Comparison of ENCODE assay signal across 11 mouse cellular contexts in genomic region chr16:93818691-93819324, GRCm38 (mm10). TPM values are rescaled to one million over a fixed set of nuclear protein-coding genes. Genes with fewer than 3 reads are reported as not detected.
A peak's percentile ranks its signal among the peaks of the same experiment; 100 is the strongest.
DNase-seq lines count a peak whose midpoint lies in the region; ATAC-seq and TF ChIP-seq lines count a peak whose summit lies in the region.
"Had no signal": no experiment of that assay in that cellular context is flagged by ENCODE, and none has a peak within 500 bp of the region (broad histone marks: within the 10 kb centered on the region; RNA-seq: fewer than 3 reads in every experiment).

No protein-coding gene starts in this region.

- TF ChIP-seq CTCF in spleen, adult 2 months (IDR thresholded peaks at IDR 0.05; ENCODE audit: extremely low read depth, insufficient read depth, insufficient read length, insufficient replicate concordance), result no peak
- TF ChIP-seq CTCF in forebrain, postnatal 0 days (IDR thresholded peaks at IDR 0.05; ENCODE audit: low read depth), result no peak

- no peak for DNase-seq in spleen, adult 2 months (ENCODE audit: low read depth in 1 of 2, low spot score in 2 of 2)
- no peak for DNase-seq in spleen, adult 12 weeks (ENCODE audit: low spot score)
- peak; percentile 42 for DNase-seq in yolk sac, embryonic 10.5 days (ENCODE audit: low spot score)
- DNase-seq in forebrain, postnatal 0 days, result no peak
- DNase-seq in ovary, postnatal 14 days (ENCODE audit: low spot score), result no peak
- no peak for DNase-seq in frontal cortex, adult 2 months (ENCODE audit: extremely low spot score in 1 of 2, low spot score in 1 of 2)
- DNase-seq: thymus, adult 2 months had no signal

- H3K27ac ChIP-seq in spleen, adult 2 months (ENCODE audit: insufficient read depth, low read length), result peak overlapping the region; percentile 74
- peak overlapping the region; percentile 85 for H3K27ac ChIP-seq in intestine, embryonic 15.5 days
- peak overlapping the region; percentile 81 for H3K27ac ChIP-seq in liver, embryonic 15.5 days (replicated peaks)
- no peak overlapping the region for H3K27ac ChIP-seq in forebrain, postnatal 0 days (ENCODE audit: low read depth, low read length)
- H3K27ac ChIP-seq: hindbrain, embryonic 15.5 days; lung, embryonic 15.5 days had no signal

- H3K36me3 ChIP-seq in spleen, adult 2 months (ENCODE audit: control insufficient read depth, insufficient read depth, low read length), result no peaks in the 10 kb centered on the region
- H3K36me3 ChIP-seq in intestine, embryonic 15.5 days, result no peaks in the 10 kb centered on the region
- no peaks in the 10 kb centered on the region for H3K36me3 ChIP-seq in liver, embryonic 15.5 days (replicated peaks)
- 0 out of 2 replicates have a peak, but pooled peaks cover 2% of the 10 kb centered on the region for H3K36me3 ChIP-seq in forebrain, postnatal 0 days (ENCODE audit: insufficient read depth)
- H3K36me3 ChIP-seq: lung, embryonic 15.5 days had no signal

- 13% methylated on average over 12 of the region's 12 CpGs for WGBS in spleen, adult 2 months
- WGBS in intestine, embryonic 15.5 days, result 7% methylated on average over 12 of the region's 12 CpGs
- WGBS in liver, embryonic 15.5 days (ENCODE audit: insufficient replicate concordance), result 6% methylated on average over 12 of the region's 12 CpGs
- WGBS in forebrain, postnatal 0 days, result 51% methylated on average over 12 of the region's 12 CpGs

- H3K4me2 ChIP-seq in intestine, embryonic 15.5 days (replicated peaks), result peak overlapping the region; percentile 45
- H3K4me2 ChIP-seq in liver, embryonic 15.5 days, result peak overlapping the region; percentile 53
- H3K4me2 ChIP-seq in forebrain, postnatal 0 days (ENCODE audit: low read depth), result no peak overlapping the region
- H3K4me2 ChIP-seq: hindbrain, embryonic 15.5 days; lung, embryonic 15.5 days had no signal

- H3K4me3 ChIP-seq in spleen, adult 2 months (ENCODE audit: extremely low read depth, insufficient read depth, insufficient read length), result peak overlapping the region; percentile 22; the same call in 1 of the 2 replicates
- no peak overlapping the region for H3K4me3 ChIP-seq in intestine, embryonic 15.5 days (replicated peaks)
- H3K4me3 ChIP-seq in liver, embryonic 15.5 days (replicated peaks), result peak overlapping the region; percentile 17; the same call in 1 of the 2 replicates
- no peak overlapping the region for H3K4me3 ChIP-seq in forebrain, postnatal 0 days (ENCODE audit: low read depth, low read length)
- H3K4me3 ChIP-seq: hindbrain, embryonic 15.5 days; lung, embryonic 15.5 days had no signal

- no peaks in the 10 kb centered on the region for H3K27me3 ChIP-seq in spleen, adult 2 months (ENCODE audit: control insufficient read depth, insufficient read depth, low read length)
- H3K27me3 ChIP-seq in intestine, embryonic 15.5 days (replicated peaks), result no peaks in the 10 kb centered on the region
- no peaks in the 10 kb centered on the region for H3K27me3 ChIP-seq in liver, embryonic 15.5 days
- no peaks in the 10 kb centered on the region for H3K27me3 ChIP-seq in forebrain, postnatal 0 days (ENCODE audit: insufficient read depth, low read length)
- H3K27me3 ChIP-seq: hindbrain, embryonic 15.5 days; lung, embryonic 15.5 days had no signal

- no peaks in the 10 kb centered on the region for H3K9me3 ChIP-seq in intestine, embryonic 15.5 days
- H3K9me3 ChIP-seq in liver, embryonic 15.5 days (replicated peaks), result no peaks in the 10 kb centered on the region
- H3K9me3 ChIP-seq in forebrain, postnatal 0 days (ENCODE audit: low read length), result 0 out of 2 replicates have a peak, but pooled peaks cover 6% of the 10 kb centered on the region
- H3K9me3 ChIP-seq: lung, embryonic 15.5 days had no signal

- ATAC-seq in intestine, embryonic 15.5 days, result peak; percentile 85
- ATAC-seq in liver, embryonic 15.5 days (ENCODE audit: insufficient read depth), result peak; percentile 57
- no peak for ATAC-seq in forebrain, postnatal 0 days

- H3K9ac ChIP-seq in intestine, embryonic 15.5 days, result no peak overlapping the region
- H3K9ac ChIP-seq in liver, embryonic 15.5 days, result peak overlapping the region; percentile 16; the same call in 1 of the 2 replicates
- no peak overlapping the region for H3K9ac ChIP-seq in forebrain, postnatal 0 days
- H3K9ac ChIP-seq: hindbrain, embryonic 15.5 days; lung, embryonic 15.5 days had no signal

- peaks cover 32% of the 10 kb centered on the region for H3K4me1 ChIP-seq in spleen, adult 2 months (ENCODE audit: control insufficient read depth, insufficient read depth, insufficient read length)
- H3K4me1 ChIP-seq in intestine, embryonic 15.5 days (replicated peaks), result peaks cover 17% of the 10 kb centered on the region; the same call in 1 of the 2 replicates
- H3K4me1 ChIP-seq in liver, embryonic 15.5 days (replicated peaks), result peaks cover 56% of the 10 kb centered on the region
- 0 out of 2 replicates have a peak, but pooled peaks cover 2% of the 10 kb centered on the region for H3K4me1 ChIP-seq in forebrain, postnatal 0 days (ENCODE audit: insufficient read depth)
- H3K4me1 ChIP-seq: hindbrain, embryonic 15.5 days had no signal

- TF ChIP-seq POLR2A in spleen, adult 2 months (IDR thresholded peaks at IDR 0.05; ENCODE audit: low read depth, low read length), result 0 out of 2 replicates have a peak, but pooled peaks have one; percentile 26

RNA-seq across cellular contexts. Expression of gene Morc3, which starts 13.1 kb away (rescaled TPM):
- 9.3 and 10.6 TPM in 2 replicates for polyA plus RNA-seq in spleen, adult 2 months (2012; rRNA removed)
- 27.5 and 40.6 TPM in 2 replicates for polyA plus RNA-seq in intestine, embryonic 15.5 days (2015; fragmentation: Nextera tagmentation; extraction: Ambion mirVana)
- 16.0 and 16.1 TPM in 2 replicates for polyA plus RNA-seq in liver, embryonic 15.5 days (2015; fragmentation: Nextera tagmentation; extraction: Ambion mirVana)
- 53.5 and 61.7 TPM in 2 replicates for total RNA-seq in forebrain, postnatal 0 days (2014; rRNA removed)
- 18.6 and 25.8 TPM in 2 replicates for polyA plus RNA-seq in forebrain, postnatal 0 days (2015; fragmentation: Nextera tagmentation; extraction: Ambion mirVana)
- 22.1 and 24.6 TPM in 2 replicates for polyA plus RNA-seq in frontal cortex, adult 2 months (2012; rRNA removed)

Comparison
In these comparisons a context has a peak if more than half of its experiments do, and no peak if none do; other contexts are left out.
1. H3K4me3 ChIP-seq: peak in spleen, adult 2 months (single experiment) and liver, embryonic 15.5 days (single experiment); none in intestine, embryonic 15.5 days (single experiment) and forebrain, postnatal 0 days (single experiment).